Mouse (Mus musculus) heart, embryonic 15.5 days (tissue): ENCODE measurements around the gene Tyro3. TPM values are rescaled to one million over a fixed set of nuclear protein-coding genes. Genes with fewer than 3 reads are reported as not detected.

Experiments
- ATAC-seq: fragments of 200-750 bp; cut with Nextera tagmentation; replicated peaks from 2 replicates; pipeline ENCODE4 v1.8.0; 2017; ENCODE audit warnings: low read depth, moderate TSS enrichment; ENCODE audit not compliant: insufficient number of reproducible peaks, insufficient read depth, low FRiP score
- H3K27ac ChIP-seq: fragments of 300-500 bp; sonication (generic); 2 replicates; pipeline ENCODE4 v1.5.1; 2015; ENCODE audit warnings: mild to moderate bottlenecking, inconsistent platforms
- H3K27me3 ChIP-seq: fragments of 300-500 bp; sonication (generic); 2 replicates; pipeline ENCODE4 v1.6.1; 2015; ENCODE audit warnings: inconsistent platforms
- H3K36me3 ChIP-seq: fragments of 300-500 bp; sonication (generic); 2 replicates; pipeline ENCODE4 v1.6.1; 2015; ENCODE audit warnings: mild to moderate bottlenecking, inconsistent platforms
- H3K4me1 ChIP-seq: fragments of 300-500 bp; sonication (generic); replicated peaks from 2 replicates; pipeline ENCODE4 v1.6.1; 2015; ENCODE audit warnings: inconsistent platforms
- H3K4me2 ChIP-seq: fragments of 300-500 bp; sonication (generic); 2 replicates; pipeline ENCODE4 v1.6.1; 2015; ENCODE audit warnings: inconsistent platforms, mild to moderate bottlenecking, moderate library complexity
- H3K4me3 ChIP-seq: fragments of 300-500 bp; sonication (generic); 2 replicates; pipeline ENCODE4 v1.5.1; 2015; ENCODE audit warnings: mild to moderate bottlenecking, inconsistent platforms
- H3K9ac ChIP-seq: fragments of 300-500 bp; sonication (generic); 2 replicates; pipeline ENCODE4 v1.6.1; 2015; ENCODE audit warnings: mild to moderate bottlenecking, inconsistent platforms
- H3K9me3 ChIP-seq: fragments of 300-500 bp; sonication (generic); replicated peaks from 2 replicates; pipeline ENCODE4 v1.6.1; 2016; ENCODE audit warnings: inconsistent platforms
- WGBS: fragments of 180-500 bp; shearing (Covaris S2); methylation state at CpG from one replicate; pipeline ENCODE4 v1.1.7; 2015; ENCODE audit warnings: mixed read lengths; 5-methylcytosine and 5-hydroxymethylcytosine counted together
- polyA plus RNA-seq: library from polyadenylated mRNA; unstranded; fragments of >200 nt; fragmentation: Nextera tagmentation; extraction: Ambion mirVana; gene quantifications from 2 replicates; pipeline ENCODE4 v1.2.1, GENCODE M21; 2015

Tyro3 gene
- polyA plus RNA-seq, 1 experiment from 2014 or later, result 6.2 TPM

DNA sequence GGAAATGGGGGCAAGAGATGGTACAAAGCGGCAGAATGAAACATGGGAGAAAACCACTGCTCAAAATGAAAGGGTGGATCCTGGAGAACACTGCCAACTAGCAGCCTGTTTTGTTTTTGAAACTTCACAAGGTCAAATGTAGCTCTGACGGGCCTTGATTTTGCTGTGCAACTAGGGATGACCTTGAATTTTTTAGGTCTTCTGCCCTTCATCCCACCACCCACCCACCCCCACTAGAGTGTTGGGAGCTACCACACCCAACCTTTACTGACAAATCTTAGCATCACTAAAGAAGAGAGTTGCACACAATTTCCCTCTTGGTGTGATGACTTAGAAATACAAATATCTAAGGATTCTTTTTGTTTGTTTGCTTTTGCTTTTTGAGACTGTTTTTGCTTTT lies 7.5 kb upstream of the Tyro3 start:
- H3K4me1 ChIP-seq, result peaks cover 11% of the 10 kb centered on the region
- H3K9me3 ChIP-seq, result no peaks in the 10 kb centered on the region
- no peak overlapping the region for H3K9ac ChIP-seq
- no peak overlapping the region for H3K4me3 ChIP-seq
- 80% methylated on average over 2 of the region's 2 CpGs for WGBS
- no peak overlapping the region for H3K4me2 ChIP-seq
- ATAC-seq, result no peak
- H3K27ac ChIP-seq, result no peak overlapping the region
- H3K36me3 ChIP-seq, result no peaks in the 10 kb centered on the region
- H3K27me3 ChIP-seq, result no peaks in the 10 kb centered on the region

GRCm38 (mm10) chr2:119798246-119798927 lies 854 bp downstream of the Tyro3 start:
- 0 out of 2 replicates have a peak, but pooled peaks have one; percentile 13 for ATAC-seq
- H3K4me3 ChIP-seq, result peak overlapping the region; percentile 63

DNA sequence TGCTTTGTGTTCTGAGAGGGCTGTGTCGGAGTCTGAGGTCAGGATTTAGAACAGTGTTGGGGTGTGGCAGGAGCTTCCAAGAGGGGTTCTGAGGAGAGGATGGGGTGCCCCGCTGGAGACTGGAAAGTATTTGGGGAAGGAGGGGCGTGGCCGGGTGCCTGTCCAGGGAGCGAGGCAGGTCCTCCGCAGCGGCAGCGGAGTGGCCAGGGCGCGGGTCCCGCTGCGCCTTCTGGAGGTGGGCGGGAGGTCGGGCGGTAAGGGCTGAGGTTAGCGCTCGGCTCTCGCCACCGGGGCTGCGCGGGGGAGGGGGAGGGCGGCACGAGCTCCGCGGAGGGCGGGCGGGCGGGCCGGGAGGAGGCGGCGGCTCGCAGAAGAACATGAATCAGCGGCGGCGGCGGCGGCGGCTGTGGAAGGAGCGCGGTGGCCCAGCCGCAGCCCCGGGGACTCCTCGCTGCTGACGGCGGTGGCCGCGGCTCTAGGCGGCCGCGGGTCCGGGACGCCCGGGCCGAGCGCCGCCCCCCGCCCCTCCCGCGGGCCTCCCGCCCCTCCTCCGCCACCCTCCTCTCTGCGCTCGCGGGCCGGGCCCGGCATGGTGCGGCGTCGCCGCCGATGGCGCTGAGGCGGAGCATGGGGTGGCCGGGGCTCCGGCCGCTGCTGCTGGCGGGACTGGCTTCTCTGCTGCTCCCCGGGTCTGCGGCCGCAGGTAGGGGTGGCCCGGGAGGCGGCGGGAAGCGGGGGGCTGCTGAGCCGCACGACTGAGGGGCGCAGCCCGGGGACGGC lies 1.8 kb downstream of the Tyro3 start:
- H3K36me3 ChIP-seq, result no peaks in the 10 kb centered on the region
- H3K4me1 ChIP-seq, result peaks cover 46% of the 10 kb centered on the region
- H3K9me3 ChIP-seq, result no peaks in the 10 kb centered on the region
- peak overlapping the region; percentile 63 for H3K4me3 ChIP-seq
- H3K27ac ChIP-seq, result peak overlapping the region; percentile 43
- peak overlapping the region; percentile 78 for H3K9ac ChIP-seq
- peak overlapping the region; percentile 97 for H3K4me2 ChIP-seq
- under 1% methylated on average over 58 of the region's 89 CpGs for WGBS
- ATAC-seq, result peak; percentile 80
- H3K27me3 ChIP-seq, result peaks cover 15% of the 10 kb centered on the region

More at GRCm38 (mm10) chr2:119798246-119798927, 854 bp downstream of the Tyro3 start:
- 9% methylated on average over 13 of the region's 13 CpGs for WGBS
- peak overlapping the region; percentile 97 for H3K4me2 ChIP-seq
- peaks cover 15% of the 10 kb centered on the region for H3K27me3 ChIP-seq
- H3K9me3 ChIP-seq, result no peaks in the 10 kb centered on the region
- H3K9ac ChIP-seq, result no peak overlapping the region
- peak overlapping the region; percentile 43; the same call in 1 of the 2 replicates for H3K27ac ChIP-seq
- peaks cover 37% of the 10 kb centered on the region for H3K4me1 ChIP-seq
- H3K36me3 ChIP-seq, result no peaks in the 10 kb centered on the region

GRCm38 (mm10) chr2:119799961-119800550 lies 2.5 kb downstream of the Tyro3 start:
- H3K4me1 ChIP-seq, result peaks cover 52% of the 10 kb centered on the region
- ATAC-seq, result peak; percentile 4; the same call in 1 of the 2 replicates
- H3K27ac ChIP-seq, result peak overlapping the region; percentile 43; the same call in 1 of the 2 replicates

GRCm38 (mm10) chr2:119800876-119801846 lies 3.6 kb downstream of the Tyro3 start:
- H3K4me2 ChIP-seq, result peak overlapping the region; percentile 97
- H3K27me3 ChIP-seq, result peaks cover 15% of the 10 kb centered on the region
- H3K27ac ChIP-seq, result no peak overlapping the region
- no peaks in the 10 kb centered on the region for H3K36me3 ChIP-seq
- no peak overlapping the region; the same call in 1 of the 2 replicates for H3K9ac ChIP-seq
- no peaks in the 10 kb centered on the region for H3K9me3 ChIP-seq
- peak overlapping the region; percentile 63; the same call in 1 of the 2 replicates for H3K4me3 ChIP-seq
- ATAC-seq, result no peak
- H3K4me1 ChIP-seq, result peaks cover 55% of the 10 kb centered on the region
- WGBS, result 60% methylated on average over 15 of the region's 15 CpGs

More at GRCm38 (mm10) chr2:119799961-119800550, 2.5 kb downstream of the Tyro3 start:
- Histone ChIP-seq H3K4me2 (peak overlapping the region; percentile 97), H3K9ac (peak overlapping the region; percentile 78), H3K4me3 (peak overlapping the region; percentile 63), H3K9me3 (no peaks in the 10 kb centered on the region), H3K27me3 (peaks cover 15% of the 10 kb centered on the region), H3K36me3 (no peaks in the 10 kb centered on the region)
- 1% methylated on average over 27 of the region's 27 CpGs for WGBS

DNA sequence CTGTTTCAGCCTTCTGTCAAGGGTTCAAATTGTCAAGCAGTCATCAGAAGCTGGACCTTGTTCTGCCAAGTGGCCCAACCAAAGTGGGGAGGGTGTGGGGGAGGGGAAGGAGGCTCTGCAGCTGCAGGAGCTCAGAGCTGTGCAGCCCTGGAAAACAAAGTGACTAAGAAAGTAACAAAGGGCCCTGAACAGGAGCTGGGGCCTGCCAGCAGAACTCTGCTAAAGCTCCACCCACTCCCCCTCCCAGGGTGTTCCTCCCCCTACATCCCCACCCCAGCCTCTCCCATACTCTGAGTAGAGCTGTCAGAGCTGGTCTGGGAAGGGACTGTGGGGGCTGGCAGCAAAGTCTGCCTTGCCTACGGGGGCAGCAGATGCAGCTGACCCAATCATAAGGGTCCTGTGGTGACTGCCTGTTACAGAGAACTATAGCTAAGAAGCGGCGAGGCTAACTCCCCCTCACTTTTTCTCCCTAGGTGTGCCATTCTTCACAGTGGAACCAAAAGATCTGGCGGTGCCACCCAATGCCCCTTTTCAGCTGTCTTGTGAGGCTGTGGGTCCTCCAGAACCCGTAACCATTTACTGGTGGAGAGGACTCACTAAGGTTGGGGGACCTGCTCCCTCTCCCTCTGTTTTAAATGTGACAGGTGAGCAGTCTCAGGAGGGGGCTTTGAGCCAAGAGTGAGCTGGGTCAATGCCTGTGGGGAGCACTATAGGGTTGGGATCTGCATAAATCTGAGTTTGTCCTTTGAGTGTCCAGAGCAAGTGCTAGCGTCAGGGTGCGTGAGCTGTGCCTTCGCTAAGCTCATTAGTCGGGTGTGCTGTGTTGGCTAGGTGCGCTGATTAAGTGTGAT lies 5.5 kb downstream of the Tyro3 start:
- Histone ChIP-seq H3K9ac (no peak overlapping the region), H3K27me3 (0 out of 2 replicates have a peak, but pooled peaks cover 6% of the 10 kb centered on the region), H3K36me3 (no peaks in the 10 kb centered on the region), H3K9me3 (no peaks in the 10 kb centered on the region), H3K4me2 (no peak overlapping the region), H3K4me1 (peaks cover 50% of the 10 kb centered on the region), H3K27ac (no peak overlapping the region), H3K4me3 (no peak overlapping the region)
- WGBS, result 59% methylated on average over 10 of the region's 10 CpGs
- no peak for ATAC-seq

- 0 out of 2 replicates have a peak, but pooled peaks cover 2% of the 10 kb centered on the region for H3K27me3 ChIP-seq
- peaks cover 46% of the 10 kb centered on the region for H3K4me1 ChIP-seq
- no peak overlapping the region for H3K9ac ChIP-seq
- no peaks in the 10 kb centered on the region for H3K9me3 ChIP-seq
- ATAC-seq, result no peak
- H3K27ac ChIP-seq, result no peak overlapping the region
- no peaks in the 10 kb centered on the region for H3K36me3 ChIP-seq
- WGBS, result 51% methylated on average over 6 of the region's 6 CpGs
- no peak overlapping the region for H3K4me2 ChIP-seq
- no peak overlapping the region for H3K4me3 ChIP-seq
Observed at GRCm38 (mm10) chr2:119803618-119804274, 6.2 kb downstream of the Tyro3 start.

GRCm38 (mm10) chr2:119804275-119804628 lies 6.7 kb downstream of the Tyro3 start:
- ATAC-seq, result no peak
- Histone ChIP-seq H3K4me2 (no peak overlapping the region), H3K27me3 (no peaks in the 10 kb centered on the region), H3K36me3 (no peaks in the 10 kb centered on the region), H3K27ac (no peak overlapping the region), H3K4me1 (peaks cover 46% of the 10 kb centered on the region), H3K4me3 (no peak overlapping the region), H3K9me3 (no peaks in the 10 kb centered on the region), H3K9ac (no peak overlapping the region)
- 64% methylated on average over 5 of the region's 5 CpGs for WGBS

GRCm38 (mm10) chr2:119804776-119805175 lies 7.2 kb downstream of the Tyro3 start:
- Histone ChIP-seq H3K4me3 (no peak overlapping the region), H3K36me3 (no peaks in the 10 kb centered on the region), H3K4me2 (no peak overlapping the region), H3K27ac (no peak overlapping the region), H3K4me1 (peaks cover 46% of the 10 kb centered on the region), H3K9me3 (no peaks in the 10 kb centered on the region), H3K9ac (no peak overlapping the region), H3K27me3 (no peaks in the 10 kb centered on the region)
- no peak for ATAC-seq
- WGBS, result 56% methylated on average over 9 of the region's 9 CpGs
